Mouse (Mus musculus) left cerebral cortex, adult 8-10 months (tissue): ENCODE data around the gene G6pdx. TPM values are rescaled to one million over a fixed set of nuclear protein-coding genes. Genes with fewer than 3 reads are reported as not detected.

Experiments
- DNase-seq, 2 experiments: peaks; one replicate each; pipeline ENCODE4 v3.0.0; 2022; ENCODE audit warnings: low spot score in 2 of 2
- total RNA-seq, 4 experiments: library from RNA; stranded (reverse); gene quantifications; 2 replicates each; pipeline ENCODE4 v1.2.4; 2022

Gene G6pdx
- total RNA-seq: 10 to 100 TPM; 32.6 to 42.0 (median 37.0) TPM

DNA sequence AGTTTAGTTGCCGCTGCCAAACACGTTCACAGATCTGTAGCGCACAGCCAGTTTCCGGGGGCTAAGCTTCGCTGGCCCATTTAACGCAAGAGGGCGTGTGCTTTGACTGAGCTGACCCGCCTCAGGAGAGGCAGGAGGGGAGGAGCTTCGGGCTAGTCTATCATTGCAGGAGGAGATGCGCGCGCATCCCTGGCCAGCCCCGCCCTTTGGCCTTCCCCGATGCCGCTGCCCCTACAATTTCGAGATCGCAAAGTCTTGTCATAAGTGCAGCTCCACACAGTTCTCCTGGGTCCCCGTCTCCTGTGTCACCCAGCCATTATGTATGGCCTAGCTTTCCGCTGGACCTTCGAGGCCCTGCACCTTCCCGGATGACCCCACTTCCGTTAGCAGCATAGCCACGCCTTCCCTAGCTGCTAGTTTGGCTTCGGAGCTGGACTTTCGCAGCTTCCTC lies at the start of gene G6pdx:
G6pdx (minus strand) TSS at position 369 of the 451 bp plus-strand sequence.
- DNase-seq: peak; percentile 69 to 87

DNA sequence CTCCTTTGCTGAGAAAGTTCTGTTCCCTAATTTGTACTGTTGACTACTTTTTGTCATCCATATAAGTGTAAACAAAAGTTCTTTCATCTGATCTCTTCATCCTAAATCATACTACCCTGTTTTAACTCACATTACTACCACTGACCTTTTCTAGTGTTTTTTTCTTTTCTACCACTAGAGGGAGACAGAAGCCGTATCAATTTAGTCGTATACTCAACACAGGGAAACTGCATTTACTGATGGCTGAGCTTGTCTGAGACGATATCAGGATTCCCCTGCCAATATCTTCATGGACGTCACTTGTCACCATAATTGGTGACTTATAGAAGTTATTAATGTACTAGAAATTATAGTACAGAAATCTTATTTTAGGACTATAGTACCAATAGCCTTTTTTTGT lies 23.8 kb upstream of the G6pdx start:
- no peak for DNase-seq

DNA sequence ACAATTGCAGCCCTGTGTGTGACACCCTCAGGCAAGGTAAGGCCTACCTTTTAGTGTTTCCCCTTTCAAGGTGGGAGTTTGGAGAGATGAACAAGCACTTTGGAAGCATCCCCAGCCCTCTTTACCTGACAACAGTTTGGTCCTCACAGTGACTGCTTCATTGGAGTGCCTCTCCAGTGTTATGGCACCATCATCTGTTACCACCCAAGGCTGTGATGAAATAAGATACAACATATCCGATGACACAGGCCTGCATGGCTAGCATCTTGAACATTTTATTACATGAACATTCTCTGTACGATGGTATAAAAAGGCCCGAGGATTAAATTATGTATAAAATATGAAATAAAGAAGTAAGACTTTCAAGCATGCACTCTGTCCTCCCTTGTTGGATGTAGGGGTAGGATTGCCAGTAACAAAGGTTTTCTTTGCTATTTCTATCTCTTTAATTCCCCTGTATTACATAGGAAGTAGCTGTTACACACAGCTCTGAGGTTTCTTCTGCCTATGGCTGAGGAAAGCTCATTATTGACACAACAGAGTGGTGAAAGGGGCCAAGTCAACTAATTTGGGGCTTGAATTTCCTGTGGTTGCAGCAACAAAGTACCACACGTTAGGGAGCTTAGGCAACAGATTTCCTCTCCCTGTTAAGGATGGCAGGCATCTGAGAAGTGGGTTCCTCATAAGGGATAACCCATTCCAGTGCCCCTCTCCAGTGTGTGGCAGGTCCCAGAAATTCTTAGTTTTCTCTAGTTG lies 22.3 kb upstream of the G6pdx start:
- no peak for DNase-seq

DNA sequence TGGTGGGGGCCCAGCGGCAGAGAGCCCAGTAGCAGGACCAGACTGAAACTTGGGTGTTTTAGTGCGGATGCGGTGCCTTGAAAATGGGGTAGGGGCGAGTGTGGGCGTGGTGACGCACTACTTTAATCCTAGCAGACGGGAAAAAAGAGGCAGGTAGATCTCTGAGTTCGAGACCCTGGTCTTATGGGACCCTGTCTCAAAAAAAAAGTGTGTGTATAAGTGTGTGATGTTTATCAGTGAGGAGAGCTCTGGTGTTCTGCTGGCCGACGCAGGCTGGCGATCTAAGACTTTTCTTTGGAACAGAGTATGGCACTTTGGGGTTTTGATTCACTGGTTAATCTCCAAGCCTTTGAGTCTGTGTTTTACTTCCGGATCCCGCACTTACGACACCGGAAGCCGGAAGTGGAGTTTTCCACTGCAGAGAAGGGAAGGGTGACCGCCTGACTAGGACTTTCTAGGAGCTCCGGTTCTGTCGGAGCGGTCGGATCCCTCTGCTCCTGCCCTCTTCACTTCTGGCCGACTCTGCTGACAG lies 362 bp upstream of the G6pdx start:
- DNase-seq: peak; percentile 54 to 59

DNA sequence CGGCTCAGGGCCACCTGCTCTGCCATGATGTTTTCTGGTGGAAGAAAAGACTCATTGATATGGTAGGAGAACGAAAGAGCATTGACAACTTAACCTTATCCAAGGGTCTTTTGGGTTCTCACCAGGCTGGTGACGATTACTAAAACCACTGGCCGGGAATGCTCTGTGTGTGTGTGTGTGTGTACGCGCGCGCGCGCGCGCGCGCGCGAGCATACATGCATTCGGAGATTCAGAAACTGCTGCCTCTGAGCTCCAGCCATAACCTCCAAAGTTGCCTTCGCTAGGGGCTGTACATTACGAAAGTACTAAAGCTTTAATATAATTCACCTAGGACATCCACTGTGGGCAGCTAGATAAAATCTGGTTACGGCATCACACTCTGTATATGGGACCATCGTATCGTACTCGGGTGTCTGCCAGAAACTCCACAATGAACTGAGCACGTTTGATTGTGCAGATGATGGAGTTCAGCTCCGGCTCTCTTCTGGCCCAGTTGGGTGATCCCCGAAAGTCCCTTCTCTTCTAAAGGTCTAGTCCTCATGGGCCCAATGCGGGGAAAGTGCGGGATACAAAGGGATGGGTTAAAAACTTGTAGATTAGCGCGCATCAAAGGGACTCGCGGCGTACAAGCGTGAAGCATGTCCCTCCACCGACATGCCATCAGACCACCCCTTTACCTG lies 708 bp downstream of the G6pdx start:
- DNase-seq: no peak

DNA sequence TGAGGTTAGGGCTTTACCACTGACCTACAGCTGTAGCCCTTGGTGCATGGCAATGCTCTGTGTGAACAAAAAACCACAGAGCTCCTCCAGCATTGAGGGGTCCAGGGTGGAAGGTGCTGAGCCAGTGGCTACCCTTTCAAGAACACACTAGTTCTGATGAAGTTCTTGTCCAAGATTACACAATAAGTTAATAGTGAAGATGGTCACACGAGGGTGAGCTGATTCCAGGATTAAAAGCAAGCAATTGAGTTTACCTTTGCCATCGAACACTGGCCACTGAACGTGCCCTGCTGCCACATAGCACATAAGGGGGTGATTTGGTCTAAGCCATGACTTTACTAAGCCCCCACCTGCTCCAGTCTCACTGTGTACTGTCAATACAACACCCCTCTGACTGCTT lies 1.9 kb downstream of the G6pdx start:
- no peak for DNase-seq

DNA sequence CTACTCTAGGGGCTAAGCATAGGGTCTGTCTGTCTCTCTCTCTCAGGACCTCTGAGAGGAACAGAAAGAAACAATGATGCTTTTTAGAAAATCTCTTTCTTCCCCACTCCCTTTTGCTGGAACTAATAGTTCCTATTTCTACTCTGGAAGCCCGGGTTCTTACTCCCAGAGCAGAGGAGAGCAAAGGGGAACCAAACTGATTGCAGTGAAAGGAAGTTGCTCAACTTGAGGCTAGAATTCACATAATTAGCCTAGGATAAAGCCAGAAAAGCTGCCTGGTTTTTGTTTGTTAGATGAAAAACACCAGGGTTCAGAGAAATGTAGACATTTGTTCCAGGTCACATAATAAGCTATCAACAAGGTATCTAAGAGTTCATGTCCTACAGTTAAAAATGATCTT lies 2.7 kb downstream of the G6pdx start:
- DNase-seq: no peak

DNA sequence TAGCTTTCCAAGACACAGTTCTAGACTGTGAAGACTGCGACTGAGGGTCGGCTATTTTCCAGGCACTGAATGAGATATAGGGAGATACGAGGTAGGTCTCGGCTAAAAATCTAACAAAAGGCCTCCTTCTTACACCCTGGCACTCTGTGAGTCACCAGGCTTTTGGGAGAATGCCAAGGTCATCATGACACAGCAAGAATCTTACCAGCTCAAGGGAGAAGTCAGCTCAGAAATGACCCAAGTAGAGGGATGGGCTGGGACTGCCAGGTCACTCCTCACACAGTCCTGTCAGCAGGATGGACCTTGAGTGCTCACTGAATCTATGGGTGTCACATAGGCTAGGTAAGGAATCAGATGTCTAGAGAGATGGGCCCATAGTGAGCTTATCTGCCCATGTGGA lies 3.8 kb downstream of the G6pdx start:
- DNase-seq: no peak

DNA sequence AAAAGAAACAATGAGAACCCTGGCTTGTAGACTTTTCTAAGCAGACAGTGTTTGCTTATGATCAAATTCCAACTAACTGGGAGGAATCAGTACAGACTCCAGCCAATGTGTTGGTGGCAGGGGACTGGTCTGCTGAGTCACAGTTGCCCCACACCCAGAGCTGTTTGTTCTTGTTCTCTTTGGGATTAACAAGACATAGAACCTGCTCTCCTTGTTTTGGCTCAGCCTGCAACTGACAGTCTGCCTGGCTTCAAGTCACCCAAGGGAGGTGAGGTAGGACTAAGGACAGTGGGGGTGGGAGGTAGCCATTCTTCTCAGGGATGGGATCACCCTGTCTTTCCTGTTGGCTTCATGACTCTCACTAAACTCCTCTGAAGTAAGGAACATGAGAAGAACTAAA lies 4.6 kb downstream of the G6pdx start:
- DNase-seq: no peak

DNA sequence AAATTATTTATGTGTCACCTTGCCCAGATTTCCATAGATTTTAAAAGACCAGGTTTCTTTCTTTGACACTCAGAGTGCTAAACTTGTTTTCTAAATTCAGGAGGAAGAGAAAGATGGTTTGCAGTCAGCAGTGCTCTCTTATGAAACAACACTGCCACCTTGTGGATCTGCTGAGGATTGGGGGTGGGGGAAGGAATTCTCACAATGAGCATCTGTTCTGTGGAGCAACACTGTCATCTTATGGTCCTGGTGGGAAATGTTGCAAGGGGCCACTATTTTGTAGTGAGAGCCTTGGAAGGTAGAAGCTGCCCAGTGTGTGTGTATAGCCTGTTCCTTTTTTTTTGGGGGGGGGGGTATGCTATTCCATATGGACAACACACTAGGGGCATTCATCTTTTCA lies 15.6 kb downstream of the G6pdx start:
- DNase-seq: peak; percentile 21 to 42

DNA sequence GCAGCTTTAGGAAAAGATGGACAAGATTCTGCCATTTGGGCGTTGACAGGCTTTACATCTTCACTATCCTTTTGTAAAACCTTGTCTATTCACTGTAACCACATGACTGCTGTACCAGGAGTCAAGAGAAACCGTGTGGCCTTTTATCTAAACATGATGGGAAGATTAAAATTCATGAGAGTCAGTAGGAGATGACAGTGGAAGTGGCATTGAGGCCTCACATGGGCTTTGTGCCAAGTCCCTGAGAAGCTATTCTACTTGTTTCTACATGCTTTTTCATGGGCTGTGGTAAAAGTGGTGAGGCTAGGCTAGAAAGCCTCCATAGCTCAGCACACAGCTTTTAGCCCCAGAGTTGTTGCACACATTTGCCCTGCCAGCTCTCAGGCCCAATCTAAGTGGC lies 20.7 kb downstream of the G6pdx start:
- no peak for DNase-seq

DNA sequence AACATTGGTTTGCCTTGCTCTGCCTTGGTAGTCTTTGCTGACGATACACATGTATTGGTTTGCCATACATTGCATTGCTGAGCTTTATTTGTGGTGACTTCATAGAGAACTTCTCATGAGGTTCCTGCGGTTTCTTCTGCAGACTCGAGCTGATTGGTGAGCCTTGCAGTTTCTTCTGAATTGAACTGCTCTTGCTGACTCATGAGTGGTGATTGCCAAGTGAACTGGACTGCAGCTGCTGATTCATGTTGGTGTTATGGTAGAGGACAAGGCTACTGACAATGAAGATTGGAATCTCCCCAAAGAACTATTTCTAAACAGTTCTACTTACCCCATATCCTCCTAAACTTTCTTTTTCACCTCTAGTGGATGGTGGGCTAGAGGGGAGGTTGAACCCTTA lies 28.9 kb downstream of the G6pdx start:
- DNase-seq: no peak

DNA sequence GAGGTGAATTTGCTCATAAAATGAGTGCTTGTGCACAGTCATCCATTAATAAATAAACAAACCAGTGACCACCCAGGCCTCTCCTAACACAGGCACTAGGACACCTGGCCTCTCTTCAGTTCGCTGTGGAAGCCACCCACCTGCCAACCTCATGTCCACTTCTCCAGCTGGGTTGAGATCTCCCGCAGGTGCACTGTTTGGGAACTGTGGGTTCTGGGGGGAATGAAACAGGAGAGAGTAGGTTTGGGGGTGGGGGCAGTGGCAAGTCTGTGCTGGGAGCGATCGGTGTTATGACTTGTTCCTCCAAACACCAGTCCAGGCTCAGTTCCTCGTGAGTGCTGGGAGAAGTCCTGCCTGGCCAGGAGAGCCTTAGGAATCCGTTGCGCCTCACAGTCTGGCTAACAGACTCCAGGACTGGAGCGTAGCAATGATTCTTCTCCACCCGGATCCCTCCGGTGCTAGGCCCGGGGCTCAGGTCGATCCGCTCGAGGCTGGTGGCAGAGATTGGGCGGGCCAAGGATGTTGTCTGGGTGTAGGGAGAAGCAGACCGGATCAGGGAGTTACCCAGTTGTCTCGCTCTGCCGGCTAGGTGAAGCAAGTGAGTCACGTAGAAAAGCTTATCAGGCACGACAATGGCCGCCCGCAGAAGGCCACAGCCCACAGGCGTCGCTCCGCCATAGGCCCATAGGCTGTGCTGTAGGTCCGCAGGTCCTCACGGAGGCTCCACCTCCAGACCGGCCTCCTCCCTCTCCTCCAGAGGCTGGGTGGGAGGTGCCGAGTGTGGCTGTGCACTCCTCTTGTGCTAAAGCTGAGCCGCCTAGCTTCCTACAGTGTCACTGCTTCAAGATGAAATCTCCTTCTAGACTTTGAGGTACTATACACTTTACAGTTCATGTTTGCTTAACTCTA lies 36.2 kb downstream of the G6pdx start, which contains the start of the genes Fam3a and Ikbkg:
Fam3a (minus strand) TSS at position 738 of the 909 bp plus-strand sequence.
Ikbkg (plus strand) TSS at position 756 of the 909 bp plus-strand sequence.
- peak; percentile 52 to 83 for DNase-seq

DNA sequence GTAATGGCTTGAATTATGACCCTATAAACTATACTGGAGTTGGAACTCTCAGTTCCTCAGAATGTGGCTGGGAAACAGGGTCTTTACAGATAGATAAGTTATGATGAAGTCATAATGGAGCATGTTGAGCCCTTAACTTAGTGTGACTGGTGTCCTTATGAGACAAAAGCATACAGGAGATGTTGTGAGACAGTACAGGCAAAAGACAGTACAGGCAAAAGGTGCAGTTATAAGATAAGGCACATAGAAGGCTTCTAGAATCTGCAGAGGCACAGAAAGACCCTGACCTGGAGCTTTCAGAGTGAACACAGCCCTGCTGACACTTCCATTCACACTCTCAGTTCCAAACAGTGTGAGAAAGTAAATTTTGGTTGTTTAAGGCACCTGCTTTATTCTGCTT lies 40.8 kb downstream of the G6pdx start:
- DNase-seq: no peak

DNA sequence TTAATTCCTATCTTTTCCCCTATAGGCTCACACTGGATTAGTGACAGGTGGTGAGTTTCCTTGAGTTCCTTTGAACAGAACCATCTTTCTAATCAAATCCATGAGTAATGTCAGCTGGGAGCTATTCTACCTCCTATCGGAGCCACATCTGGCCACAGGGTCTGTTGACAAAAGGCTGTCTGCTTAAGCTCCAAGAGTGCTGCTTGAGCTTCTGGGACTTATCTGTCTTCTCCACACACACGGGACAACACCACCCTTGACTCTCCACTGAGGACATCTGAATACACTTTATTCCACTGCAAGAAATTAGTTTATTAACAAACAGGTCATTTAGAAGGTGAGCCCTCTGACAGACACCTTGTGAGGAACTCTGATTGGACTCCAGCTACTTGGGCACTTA lies 44.5 kb downstream of the G6pdx start:
- no peak for DNase-seq

DNA sequence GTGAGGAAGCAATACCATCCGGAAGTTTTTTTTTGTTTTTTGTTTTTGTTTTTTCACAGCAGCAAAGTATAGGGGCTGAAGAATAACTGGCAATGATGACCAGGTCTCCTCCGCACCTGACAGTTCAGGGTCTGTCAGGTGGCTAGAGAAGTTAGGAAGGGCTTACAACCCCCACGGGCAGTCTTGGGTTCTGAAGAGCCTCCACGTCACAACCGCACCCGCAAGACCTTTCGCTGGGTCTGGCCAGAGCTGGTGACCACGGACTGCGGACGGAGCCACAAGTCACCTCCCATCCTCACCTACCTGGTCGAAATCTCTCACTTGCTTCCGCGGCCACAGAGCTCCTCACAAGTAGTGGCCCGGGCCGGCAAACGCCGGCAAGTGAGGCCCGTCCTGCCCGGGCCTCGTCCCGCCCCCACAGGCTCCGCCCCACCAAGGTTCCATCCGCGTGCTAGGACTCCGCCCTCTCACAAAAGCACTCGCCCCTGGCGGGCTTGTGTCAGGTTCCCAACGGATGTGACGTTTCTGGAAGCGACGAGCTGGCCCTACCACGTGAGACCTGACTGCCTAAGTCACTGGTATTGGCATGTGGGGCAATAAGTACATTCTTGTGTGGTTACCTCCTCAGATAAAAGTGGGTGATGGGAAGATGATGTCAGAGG lies 56.0 kb downstream of the G6pdx start, which contains the start of the genes Ubl4a and Slc10a3:
Ubl4a (minus strand) TSS at position 331 of the 662 bp plus-strand sequence.
Slc10a3 (minus strand) TSS at position 462 of the 662 bp plus-strand sequence.
- peak; percentile 57 to 83 for DNase-seq

DNA sequence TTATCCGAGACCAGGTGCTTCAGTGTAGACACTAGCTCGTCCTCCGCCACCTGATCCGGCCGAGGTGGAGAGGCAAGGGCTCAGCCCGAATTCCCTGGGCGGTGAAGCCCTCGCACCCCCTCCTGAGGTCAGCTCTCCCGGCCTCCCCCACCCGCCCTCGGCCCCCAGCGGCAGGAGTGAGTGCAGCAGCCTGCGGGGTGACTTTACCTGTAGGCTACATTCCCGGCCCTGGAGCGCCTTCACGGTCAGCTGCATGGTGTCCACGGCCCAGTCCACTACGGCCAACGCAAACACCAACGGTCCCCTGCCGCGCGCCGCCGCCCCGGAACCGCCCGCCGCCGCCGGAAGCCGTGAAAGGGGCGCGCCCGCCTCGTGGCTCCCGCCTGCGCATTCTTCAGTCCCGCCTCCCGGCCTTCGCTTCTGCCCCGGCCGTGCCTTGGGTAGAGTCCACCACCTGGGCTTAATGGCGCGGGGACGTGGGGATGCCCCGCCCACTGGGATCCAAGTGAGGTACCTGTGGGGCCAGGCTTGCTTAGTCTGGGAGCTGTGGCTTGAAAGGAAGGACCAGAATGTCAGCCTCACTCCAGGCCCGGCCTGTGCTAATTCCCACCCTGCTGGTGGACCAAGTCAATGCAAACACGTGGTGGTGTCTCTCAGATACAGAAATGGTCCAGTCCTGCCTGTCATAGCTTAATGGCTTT lies 60.6 kb downstream of the G6pdx start:
- peak in 1 of 2 experiments; percentile 25 for DNase-seq

DNA sequence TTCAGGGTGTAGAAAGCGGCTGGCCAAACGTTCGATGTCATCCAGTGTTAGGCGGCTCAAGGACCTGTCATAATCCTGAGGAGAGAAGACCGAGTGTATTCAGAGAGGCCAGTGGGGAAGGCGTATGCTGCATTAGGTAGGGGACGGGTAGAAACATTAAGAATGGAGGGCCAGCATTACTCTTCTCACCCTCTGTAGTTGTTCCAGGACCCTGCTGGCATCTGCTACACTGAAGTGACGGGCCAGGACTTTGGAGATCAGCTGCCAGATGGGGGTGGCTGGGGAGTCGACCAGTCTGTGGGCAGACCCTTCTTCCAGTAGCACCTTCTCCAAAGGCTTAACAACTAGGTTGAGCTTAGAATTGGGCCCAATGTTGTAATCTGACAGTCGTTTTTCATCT lies 61.5 kb downstream of the G6pdx start:
- DNase-seq: no peak
